Mouse (Mus musculus) left cerebral cortex, postnatal 25 days (tissue): ENCODE results near the gene Stk36. TPM values are rescaled to one million over a fixed set of nuclear protein-coding genes. Genes with fewer than 3 reads are reported as not detected.
A peak's percentile ranks its signal among the peaks of the same experiment; 100 is the strongest.

ENCODE experiments used
- DNase-seq, 2 experiments: peaks; one replicate each; pipeline ENCODE4 v3.0.0; 2022; ENCODE audit warnings: low spot score in 2 of 2, mixed read lengths in 1 of 2
- intact Hi-C: fragments of 180-260 bp; cut with DNase I; formaldehyde crosslinking; loops from one replicate; pipeline ENCODE4 v1.15.1; 2025
- total RNA-seq, 2 experiments: library from RNA; stranded (reverse); gene quantifications; 2 replicates each; pipeline ENCODE4 v1.2.3; 2021

Stk36 gene
- total RNA-seq, result 1 to 10 TPM; 3.8 to 4.3 TPM

DNA sequence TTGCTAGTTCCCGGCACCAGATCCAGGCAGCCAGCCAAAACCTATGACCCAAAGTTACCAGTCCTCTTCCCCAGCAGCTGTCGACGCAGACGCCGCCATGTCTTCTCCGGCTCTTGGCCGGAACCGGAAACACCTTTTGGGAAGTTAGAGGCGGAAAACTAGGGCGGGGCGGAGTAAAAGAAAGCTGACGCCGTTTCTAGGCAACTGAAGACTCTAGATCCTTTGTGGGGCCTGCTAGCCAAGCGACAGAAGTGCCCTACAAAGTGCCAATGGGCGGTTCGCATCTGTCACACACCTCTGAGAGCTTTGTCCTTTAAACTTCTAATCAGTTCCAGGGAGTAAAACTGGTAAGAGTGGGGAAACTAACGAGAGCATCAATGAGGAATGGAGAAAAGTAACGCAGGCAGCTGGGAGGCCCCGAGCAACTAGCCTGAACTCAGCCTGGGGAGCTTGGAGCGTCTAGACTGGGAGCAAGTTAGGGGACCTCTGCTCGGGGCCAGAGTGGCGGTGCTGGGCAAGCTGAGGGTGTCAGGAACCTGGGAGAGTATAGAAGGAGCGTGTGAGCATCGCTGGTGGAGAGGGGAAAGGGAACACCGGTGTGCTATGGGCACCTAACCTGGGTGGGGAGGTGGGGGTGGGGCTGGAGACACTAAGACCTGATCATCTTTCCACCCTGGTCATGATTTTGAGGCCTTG lies at the start of gene Stk36, which contains the start of gene Rnf25:
Gene Stk36, plus strand, starts transcription at position 179 of the 696 bp plus-strand sequence.
Gene Rnf25, minus strand, starts transcription at position 131 of the 696 bp plus-strand sequence.
- intact Hi-C loops, result loop anchor here (10.0 kb wide), 1 partner anchor 63 kb away; the partner anchor contains the start of gene Ttll4

DNA sequence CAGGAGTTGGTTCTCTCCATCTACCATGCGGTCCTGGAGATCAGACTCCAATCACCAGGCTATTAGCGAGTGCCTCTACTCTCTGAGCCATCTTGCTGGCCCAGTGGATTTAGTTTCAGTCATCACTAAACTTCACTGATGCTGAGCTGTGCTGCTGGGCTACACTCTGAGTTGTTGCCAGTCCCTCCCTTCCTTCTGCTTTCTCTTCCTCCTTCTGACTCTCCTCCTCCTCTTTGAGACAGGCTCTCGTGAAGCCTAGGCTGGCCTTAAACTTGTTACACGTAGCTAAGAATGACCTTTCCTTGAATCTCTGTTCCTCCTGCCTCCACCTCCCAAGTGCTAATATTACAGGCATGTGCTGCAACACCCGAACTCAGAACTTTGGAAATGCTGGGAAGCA lies 42.2 kb upstream of the Stk36 start:
- intact Hi-C loops, result no loop called here
- DNase-seq, result no peak

More for the DNA sequence above, at the start of gene Stk36, which contains the start of gene Rnf25:
- DNase-seq, result peak; percentile 84 to 94

DNA sequence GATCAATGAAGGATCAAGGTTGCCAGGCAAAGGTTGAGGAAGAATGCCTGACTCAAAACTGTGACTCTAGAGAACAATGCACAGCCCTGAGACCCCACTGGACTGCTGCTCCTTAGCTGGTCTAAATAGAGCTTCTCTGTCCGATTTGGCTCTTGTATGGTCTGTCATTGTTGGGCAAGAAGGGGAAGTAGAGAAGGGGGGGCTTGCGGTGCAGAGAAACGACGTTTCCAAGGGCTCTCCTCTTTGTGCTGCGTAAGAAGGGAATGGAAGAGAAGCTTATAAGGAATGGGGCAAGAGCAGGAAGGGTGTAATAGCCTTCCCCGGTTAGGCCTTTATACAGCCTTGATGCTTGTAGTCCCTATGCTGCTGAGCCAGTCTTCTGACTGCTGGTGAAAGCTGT lies 35.4 kb upstream of the Stk36 start:
- no peak for DNase-seq
- intact Hi-C loops, result no loop called here

DNA sequence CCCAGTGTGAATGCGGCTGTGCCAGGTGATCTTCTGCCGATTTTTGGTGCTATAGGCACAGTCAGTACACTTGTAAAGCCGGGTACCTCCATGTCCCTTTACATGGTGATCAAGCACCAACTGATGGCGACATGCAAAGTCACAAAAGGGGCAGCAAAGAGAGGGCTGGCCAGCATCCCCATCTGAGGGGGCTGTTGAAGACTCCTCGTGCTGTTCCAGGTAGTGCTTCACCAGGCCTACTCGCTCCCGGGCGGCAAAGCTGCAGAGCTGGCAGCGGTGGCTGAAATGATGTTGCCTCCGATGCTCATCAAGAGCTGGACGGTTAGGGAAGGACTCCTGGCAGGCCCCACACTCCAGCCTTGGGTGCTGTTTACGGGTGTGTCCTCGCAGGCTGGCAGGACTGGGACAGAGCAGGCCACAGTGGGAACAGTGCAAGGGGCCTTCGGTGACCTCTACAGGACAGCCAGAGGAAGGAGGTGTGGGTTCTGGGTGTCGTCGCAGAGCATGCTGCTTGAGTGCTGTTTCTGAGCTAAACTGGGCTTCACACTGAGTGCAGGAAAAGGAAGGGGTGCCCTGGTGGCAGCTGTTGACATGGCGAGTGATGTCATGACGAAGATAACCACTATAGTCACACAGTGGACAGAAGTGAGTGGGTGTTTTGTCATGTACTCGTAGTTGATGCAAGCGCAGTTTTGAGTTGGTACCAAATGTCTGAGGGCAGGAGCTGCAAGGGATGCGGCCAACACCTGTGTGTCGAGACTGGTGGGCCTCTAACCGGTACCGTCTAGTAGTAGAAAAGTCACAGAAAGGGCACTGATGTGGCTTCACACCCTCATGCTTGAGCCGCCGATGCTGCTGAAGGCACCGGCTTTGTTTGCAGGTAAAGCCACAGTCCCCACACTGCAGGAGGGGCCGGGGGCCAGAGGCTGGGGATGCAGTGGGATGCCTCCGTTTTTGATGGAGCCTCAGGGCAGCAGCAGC lies 31.2 kb upstream of the Stk36 start:
- intact Hi-C loops, result loop anchor here (5.0 kb wide), 1 partner anchor 48 kb away; no protein-coding TSS in a partner anchor
- peak in 1 of 2 experiments; percentile 26 for DNase-seq

DNA sequence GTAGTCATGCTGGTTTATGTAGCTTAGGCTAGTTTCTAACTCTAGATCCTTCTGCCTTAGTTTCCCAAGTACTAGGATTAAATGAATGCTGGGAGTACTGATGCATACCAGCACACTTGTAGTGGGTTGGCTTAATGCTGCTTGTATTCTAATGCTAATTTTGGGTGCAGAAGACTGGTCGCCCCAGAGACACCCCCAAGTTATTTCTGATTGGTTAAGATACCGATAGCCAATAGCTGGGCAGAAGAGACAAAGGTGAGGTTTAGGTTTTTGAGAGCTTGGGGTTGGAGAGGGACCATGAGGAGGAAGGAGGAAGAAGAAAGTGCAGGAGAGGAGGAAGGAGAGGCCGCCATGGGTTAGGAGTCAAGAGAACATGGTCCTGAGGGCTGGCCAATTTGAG lies 18.6 kb upstream of the Stk36 start:
- intact Hi-C loops, result no loop called here
- no peak for DNase-seq

DNA sequence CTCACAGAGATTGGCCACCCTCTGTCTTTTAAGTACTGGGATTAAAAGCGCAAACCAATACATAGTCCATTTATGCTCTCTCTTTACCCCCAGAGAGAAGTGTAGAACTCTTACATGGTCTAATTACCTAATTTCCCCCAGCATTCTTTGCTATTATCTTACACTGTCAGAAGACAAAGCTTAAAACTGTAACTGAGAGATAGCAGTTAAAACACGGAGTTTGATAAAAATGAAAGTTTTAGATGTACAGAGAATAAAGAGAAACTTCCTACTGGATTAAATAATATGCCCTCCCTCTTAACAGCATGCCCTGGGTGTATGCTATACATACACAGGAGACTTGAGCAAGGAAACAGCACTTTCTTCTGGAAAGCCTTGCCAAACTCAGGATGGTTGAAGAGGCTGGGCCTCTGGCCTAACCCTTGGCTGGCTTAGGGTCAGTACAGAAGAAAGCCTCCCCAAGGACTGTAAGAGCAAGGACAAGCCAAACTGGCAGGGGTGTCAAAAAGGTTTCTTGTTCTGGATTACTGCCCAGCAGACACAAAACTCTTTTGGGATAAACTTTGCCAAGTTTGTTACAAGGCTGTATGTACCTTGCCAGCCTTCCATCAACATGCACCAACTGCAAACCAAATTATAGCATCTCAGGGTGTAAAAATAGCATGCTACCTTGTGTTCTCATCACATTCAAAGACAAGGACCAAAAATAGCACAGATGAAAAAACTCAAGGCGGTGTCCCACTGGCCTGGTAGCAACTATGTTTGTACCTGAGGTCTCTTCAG lies 16.4 kb upstream of the Stk36 start:
- intact Hi-C loops, result loop anchor here (5.0 kb wide), 1 partner anchor 78 kb away; the partner anchor contains the start of gene Cnot9
- no peak for DNase-seq

DNA sequence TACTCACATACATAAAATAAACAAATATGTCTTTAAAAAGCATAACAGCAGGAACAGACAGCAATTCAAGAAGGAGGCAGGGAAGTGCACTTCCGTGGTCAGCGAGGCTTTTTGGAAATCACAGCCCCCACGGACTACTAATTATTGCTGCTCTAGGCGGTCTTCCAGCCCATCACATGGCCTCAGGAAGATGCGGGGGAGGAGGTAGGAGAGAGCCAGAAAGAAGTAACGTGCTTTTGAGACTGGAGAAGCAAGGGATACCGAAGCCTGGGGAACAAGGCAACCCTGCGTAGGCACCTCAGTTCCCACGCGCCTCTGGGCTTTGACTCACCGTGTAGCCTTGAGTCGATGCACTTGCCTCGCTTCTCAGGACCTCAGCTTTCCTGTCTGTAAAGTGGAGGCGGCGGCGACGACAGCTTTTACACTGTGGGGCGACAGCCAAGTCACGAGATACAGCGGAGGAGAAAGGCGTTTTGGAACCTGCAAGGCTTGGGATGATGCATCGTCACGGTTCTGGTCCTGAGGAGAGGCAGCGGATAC lies 13.9 kb upstream of the Stk36 start:
- intact Hi-C loops, result loop anchor here (5.0 kb wide), 1 partner anchor 80 kb away; the partner anchor contains the start of gene Cnot9
- DNase-seq, result peak; percentile 85 to 94

DNA sequence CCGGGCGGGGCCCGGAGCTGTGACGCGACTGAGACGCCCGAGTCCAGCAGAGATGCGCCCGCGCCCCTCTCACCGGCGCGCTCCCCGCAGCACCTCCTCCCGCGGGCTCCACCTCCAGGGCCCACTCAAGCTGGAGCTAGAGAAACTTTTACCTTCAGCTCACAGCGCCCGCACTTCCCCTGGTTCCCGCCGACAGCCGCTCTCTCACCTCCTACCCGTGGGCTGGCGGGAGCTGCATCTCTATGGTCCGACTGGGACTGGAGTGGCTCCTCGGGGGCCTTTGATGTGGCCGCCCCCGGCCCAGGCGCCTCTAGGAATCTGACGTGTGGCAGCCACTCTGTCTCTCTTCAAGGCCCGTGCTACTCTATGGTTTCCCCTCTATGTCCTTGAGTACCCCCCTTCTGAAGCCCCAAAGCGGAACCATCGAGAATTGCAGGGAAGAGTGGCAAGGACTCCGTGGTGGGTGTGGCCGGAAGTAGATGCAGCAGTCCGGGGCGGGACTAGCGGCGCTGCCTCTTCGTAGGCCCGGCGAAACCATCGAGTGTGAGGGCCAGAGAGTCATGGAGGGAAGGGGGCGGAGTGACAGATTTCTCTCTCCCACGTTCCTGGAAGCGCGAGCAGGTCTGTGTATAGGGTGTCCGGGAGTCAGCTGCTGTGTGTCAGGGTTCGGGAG lies 13.3 kb upstream of the Stk36 start, which contains the start of the genes Zfp142 and Bcs1l:
Gene Zfp142, minus strand, starts transcription at position 474 of the 673 bp plus-strand sequence.
Gene Bcs1l, plus strand, starts transcription at position 517 of the 673 bp plus-strand sequence.
- peak; percentile 98 to 100 for DNase-seq
- intact Hi-C loops, result loop anchor here (5.0 kb wide), 1 partner anchor 81 kb away; the partner anchor contains the start of gene Cnot9

DNA sequence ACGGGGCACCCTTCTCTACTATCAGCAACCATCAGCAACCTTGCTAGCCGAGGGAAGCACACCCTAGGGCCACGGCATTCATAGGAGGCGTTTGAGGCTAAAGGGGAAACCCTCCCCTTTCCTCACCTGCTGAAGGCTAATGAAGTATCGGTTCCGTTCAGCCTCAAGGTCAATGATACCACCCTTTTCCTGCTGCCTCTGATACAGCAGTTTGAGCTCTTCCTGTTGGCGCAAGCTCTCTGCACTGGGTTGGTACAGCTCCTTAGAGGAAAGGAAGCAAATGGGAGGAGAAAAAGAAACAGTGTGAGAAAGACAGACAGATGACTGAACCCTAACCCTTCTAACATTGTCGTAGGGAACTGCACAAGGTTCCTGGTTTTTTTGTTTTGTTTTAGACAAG lies 6.8 kb upstream of the Stk36 start:
- no peak for DNase-seq
- intact Hi-C loops, result no loop called here

DNA sequence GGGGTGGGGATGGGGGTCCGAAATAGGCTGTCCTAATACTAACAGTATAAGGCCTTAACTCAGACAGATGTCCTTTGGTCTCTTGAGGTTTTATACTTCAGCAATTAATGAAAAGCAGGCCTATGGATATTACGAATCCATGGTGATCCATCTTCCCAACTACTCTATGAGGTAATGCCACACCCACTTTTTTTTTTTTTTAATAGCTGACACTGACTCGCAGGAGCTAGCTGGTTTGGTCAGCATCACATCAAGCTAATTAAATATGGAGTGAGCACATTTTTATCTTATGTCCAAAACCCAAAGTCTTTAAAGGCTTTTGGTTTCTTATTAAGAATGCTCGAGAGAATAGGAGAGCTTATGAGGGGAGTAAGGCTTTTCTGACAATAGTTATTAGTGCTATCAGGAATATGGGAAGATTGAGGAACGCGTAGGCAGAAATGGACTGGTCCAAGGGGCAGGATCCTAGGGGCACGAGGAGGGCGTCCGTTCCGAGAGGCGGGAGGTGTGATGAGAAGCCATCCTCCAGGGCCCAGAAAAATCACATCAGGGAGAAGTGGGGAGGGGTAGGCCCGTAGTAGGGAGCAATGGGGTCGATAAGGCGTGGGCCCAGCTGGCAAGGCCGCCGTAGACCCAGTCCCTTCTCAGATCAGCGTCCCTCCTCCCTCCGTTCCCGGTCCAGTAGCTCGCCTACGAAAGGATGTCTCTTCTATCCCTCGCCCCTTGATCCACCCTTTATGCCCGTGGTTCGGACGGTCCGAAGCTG lies 561 bp upstream of the Stk36 start:
- DNase-seq, result no peak
- intact Hi-C loops, result loop anchor here (10.0 kb wide), 1 partner anchor 64 kb away; the partner anchor contains the start of gene Ttll4

DNA sequence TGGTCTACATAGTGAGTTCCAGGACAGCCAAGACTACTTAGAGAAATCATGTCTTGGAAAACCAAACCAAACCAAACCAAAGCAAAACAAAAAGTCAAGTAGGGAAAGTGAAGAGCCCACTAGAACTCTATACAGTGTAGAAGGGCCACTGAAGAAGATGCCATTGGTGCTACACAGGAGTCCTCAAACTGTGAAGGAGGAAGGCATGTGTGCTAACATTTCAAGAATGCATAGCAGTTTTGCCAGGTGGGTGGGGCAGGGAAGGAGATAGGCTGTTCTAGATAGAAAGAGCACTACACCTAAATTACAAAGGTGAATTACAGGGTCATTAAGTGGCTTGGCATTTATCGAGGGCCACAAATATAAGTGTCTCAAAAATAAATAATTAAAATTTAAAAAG lies 22.9 kb downstream of the Stk36 start:
- intact Hi-C loops, result no loop called here
- no peak for DNase-seq

DNA sequence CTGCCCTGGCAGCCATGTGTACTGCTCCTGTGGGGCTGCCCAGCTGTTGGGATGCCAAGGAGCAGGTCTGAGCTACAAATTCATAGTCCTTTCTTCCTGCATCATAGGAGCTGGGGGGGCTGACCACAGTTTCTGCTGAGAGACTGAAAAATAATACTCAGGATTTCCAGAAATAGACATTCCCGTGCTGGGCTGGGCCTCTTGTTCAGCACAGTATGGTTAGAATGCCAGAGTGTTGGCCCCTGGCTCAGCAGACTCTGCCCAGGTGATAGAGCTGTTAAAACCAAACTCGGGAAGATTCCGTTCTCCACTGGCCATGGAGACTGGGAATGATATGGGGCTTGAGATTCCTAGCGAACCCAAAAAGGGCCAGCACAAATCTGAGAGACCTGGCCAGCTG lies 24.8 kb downstream of the Stk36 start:
- intact Hi-C loops, result no loop called here
- DNase-seq, result no peak

DNA sequence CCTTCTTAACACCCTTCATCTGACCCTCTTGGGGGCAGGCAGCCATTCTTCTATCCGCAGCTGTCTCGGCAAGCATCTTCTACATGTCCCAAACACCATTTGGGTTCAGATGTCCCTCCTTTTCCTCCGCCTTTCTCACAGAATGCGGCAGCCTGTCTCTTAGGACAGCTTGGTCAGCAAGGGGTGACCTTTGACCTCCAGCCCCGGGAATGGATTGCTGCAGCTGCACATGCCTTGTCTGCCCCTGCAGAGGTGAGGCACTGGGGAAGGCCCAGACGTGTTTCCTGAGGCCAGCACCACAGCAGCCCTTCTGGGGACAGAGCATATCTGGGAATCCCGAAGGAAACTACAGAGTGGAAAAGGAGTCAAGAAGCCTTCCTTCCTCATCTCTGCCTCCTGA lies 26.8 kb downstream of the Stk36 start:
- intact Hi-C loops, result no loop called here
- DNase-seq, result no peak

DNA sequence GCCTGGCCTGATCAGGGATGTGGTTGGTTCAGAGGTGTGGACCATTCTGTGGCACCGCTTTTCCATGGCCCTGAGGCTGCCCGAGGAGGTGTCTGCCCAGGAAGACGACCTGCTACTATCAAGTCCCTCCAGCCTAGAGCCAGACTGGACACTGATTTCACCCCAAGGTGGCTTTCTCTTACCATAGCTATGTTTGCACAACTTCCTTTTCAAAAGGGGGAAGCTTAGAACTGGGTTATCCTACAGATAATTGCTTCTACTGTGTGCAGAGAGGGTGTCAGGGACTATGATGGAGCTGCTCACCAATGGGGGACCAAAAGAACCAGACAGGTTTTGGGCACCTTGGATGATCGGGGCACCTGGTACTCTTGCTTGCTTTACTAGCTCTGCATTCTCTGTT lies 31.5 kb downstream of the Stk36 start:
- intact Hi-C loops, result no loop called here
- DNase-seq, result no peak

DNA sequence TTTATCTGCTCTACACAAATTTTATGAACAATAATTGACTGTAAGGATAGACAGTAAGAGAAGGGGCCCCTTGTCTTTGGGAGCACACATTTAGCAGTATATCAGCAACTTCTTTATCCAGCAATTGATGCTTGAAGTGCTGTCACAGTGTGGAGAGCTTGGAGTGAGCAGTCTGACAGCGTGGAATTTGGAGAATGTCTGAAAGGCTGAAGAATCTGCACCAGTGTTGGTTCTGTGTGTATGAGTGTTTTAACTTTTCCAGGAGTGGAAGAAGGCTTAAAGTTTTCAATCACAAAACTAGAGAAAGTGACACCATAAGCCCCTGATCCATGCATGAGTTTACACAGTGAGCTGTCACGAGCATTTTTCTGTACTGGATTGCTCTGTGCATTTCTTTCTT lies 42.3 kb downstream of the Stk36 start:
- intact Hi-C loops, result loop anchor here (10.0 kb wide), 1 partner anchor 111 kb away; no protein-coding TSS in a partner anchor
- DNase-seq, result no peak

DNA sequence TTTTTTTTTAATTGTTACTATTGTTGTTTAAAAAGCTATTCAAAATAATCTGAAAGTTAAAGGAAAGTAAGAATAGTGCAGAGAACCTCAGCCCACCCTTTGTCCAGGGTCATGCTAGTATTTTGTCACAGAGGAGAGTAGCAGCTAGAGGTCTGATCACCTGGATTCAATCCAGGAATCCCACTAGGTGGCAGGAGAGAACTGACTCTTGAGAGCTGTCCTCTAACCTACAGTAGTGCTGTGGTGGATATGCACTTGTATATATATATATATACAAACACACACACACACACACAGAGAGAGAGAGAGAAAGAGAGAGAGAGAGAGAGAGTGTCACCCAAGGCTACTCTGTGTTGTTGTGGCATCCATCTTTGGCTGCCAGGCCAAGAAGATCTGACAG lies 42.7 kb downstream of the Stk36 start:
- intact Hi-C loops, result loop anchor here (10.0 kb wide), 1 partner anchor 111 kb away; no protein-coding TSS in a partner anchor
- DNase-seq, result no peak

DNA sequence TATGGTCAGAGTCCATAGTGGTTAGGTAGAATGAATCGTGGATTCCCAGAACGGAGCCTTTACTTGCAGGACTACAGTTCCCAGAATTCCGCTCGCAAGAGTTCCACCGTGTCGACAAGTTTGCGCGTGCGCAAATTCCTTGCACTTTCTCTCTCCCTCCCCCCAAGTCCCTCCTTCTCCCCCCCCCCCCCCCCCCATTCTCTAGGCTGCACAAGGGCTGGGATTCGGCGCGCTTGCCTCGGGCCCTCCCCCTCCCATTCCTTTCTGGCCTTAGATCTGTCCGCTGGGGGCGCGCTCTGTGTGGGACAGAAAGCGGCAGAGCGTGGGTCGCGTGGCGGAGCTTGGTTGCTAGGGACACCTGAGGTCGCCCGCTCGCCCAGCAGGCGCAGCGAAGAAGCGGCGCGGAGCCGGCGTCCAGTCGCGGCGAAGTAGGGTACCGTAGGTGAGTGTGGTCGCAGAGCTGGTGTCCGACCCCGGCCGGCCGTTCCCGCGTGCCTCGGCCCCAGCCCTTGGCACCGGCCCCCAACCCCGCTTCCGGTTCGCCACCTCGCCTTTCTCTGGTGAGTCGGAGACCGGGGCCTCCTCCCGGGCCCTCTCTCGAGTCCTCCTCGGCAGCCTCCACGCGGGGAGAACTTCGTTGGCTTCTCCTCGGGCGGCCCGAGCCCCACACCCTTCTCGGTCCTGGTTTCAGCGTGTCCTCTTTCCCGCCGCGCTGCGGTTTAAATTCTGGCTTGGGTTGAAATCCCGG lies 60.4 kb downstream of the Stk36 start, which contains the start of gene Ttll4:
Gene Ttll4, plus strand, starts transcription at position 298 of the 748 bp plus-strand sequence.
- intact Hi-C loops, result loop anchor here (10.0 kb wide), 1 partner anchor 57 kb away; the partner anchor contains the start of genes Rnf25 and Stk36
- DNase-seq, result peak; percentile 91 to 95
